Mouse (Mus musculus) left cerebral cortex, postnatal 14 days (tissue): ENCODE measurements around the gene Prss53. TPM values are rescaled to one million over a fixed set of nuclear protein-coding genes. Genes with fewer than 3 reads are reported as not detected.
"Not testable (repeated sequence)": the region's sequence is repeated elsewhere in the genome, so short reads cannot be mapped to it uniquely, and the experiment has no call there.

ENCODE experiments used
- DNase-seq, 2 experiments: peaks; one replicate each; pipeline ENCODE4 v3.0.0; 2021 to 2022; ENCODE audit warnings: low spot score in 2 of 2, mixed read lengths in 1 of 2
- intact Hi-C: fragments of 180-260 bp; cut with DNase I; formaldehyde crosslinking; loops from one replicate; pipeline ENCODE4 v1.15.1; 2025
- total RNA-seq, 2 experiments: library from RNA; stranded (reverse); gene quantifications; 2 replicates each; pipeline ENCODE4 v1.2.3; 2021

Gene Prss53
- total RNA-seq, 2 experiments from 2014 or later: 1.3 TPM

GRCm38 (mm10) chr7:127880431-127880830, 10.3 kb downstream of the Prss53 start:
- DNase-seq: no peak
- intact Hi-C loops: no loop called here

DNA sequence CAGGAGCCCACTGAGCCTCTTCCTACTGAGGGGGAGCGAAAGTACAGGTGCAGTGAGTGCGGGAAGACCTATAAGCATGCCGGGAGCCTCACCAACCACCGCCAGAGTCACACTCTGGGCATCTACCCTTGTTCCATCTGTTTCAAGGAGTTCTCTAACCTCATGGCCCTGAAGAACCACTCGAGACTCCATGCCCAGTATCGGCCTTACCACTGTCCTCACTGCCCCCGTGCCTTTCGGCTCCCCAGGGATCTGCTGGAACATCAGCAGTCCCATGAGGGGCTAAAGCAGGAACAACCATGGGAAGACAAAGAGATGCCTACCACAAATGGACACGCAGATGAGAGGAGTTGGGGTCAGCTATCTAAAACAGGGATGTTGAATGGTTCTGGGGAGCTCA, 11.5 kb downstream of the Prss53 start:
- no peak for DNase-seq
- intact Hi-C loops: no loop called here

DNA sequence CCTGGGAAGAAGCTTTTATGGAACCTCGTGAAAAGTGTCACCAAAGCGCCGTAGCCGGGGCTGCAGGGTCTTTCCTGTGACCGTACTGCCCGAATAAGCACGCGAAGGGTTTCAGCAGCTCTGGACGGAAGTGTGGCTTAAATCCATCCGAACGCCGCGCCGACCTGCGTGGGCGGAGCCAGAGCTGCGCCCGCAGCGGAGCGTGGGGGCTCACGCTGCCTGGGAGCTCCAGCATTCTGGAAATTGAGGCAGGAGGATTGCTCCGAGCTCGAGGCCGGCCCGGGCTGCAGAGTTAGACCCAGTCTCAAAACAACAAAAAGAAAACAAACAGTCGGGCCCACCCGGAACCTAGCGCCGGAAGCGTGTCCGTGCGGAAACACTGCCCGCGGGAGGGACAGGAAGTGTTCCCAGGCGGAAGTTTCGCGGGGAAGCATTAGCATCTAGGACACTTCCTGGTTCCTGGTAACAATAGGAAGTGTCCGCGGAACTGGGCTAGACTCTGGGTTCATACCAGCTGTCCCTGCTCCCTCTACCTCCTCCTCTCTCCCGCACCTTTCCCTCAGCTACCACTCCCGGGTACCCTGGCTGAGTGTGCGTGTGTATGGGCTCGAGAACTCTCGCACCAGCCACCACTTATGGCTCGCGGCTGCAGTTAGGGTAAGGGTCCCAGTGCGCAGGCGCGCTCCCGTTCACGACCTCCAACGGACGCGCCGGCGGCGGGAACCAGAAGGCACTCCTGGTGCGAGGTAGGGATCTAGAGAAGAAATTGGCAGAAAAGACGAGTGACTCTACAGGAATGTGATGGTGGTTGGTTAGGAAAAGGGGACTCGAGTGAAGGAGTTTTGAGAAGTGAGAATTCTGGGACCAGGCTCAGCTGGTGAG, 14.1 kb downstream of the Prss53 start, which contains the start of gene Zfp668:
TSS of gene Zfp668 (minus strand) at position 362 of the 882 bp plus-strand sequence.
- intact Hi-C loops: no loop called here
- DNase-seq: peak; percentile 93

DNA sequence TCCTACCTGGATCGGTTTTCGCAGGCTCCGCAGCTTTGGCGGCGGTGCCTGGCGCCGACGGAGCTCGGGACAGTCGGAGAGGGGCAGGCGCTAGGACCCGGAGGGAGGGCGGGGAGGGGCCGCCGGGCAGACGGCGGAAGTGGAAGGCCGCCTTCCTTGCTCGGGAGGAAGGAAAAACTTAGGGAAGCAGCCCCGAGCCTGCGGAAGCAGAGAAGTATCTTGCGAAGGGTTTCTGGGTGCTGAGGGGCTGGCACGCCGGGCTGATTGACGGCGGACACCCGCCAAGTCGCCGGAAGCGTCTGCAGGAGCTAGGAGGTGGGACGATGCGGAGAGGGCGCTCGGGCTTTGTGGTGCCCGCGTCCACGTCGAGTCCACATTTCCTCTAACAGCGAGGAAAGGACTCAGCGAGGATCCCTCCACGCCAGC, 14.7 kb downstream of the Prss53 start, which contains the start of gene Zfp646:
TSS of gene Zfp646 (plus strand) at position 181 of the 426 bp plus-strand sequence.
- intact Hi-C loops: no loop called here

DNA sequence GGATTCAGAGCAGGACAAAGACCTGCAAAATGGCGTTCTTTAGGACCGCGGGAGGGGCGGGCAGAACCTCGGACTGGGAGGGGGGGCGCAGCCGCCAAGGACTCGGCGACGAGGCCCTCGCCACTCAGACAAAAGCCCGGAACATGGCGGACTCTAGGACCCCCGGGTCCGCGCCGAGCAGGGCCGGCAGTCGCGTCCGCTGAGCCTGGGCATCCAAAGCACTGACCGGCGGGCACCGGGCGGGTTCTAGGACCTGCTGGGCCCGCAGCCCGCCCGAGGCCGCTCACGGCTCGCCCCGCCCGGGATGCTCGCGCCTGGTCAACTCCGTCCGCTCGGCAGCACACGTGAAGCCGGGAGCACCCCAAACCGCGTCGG, 15.2 kb downstream of the Prss53 start:
- intact Hi-C loops: no loop called here
- DNase-seq: peak; percentile 93 to 94

More for the DNA sequence above, 14.7 kb downstream of the Prss53 start, which contains the start of gene Zfp646:
- DNase-seq: peak; percentile 48 to 71

DNA sequence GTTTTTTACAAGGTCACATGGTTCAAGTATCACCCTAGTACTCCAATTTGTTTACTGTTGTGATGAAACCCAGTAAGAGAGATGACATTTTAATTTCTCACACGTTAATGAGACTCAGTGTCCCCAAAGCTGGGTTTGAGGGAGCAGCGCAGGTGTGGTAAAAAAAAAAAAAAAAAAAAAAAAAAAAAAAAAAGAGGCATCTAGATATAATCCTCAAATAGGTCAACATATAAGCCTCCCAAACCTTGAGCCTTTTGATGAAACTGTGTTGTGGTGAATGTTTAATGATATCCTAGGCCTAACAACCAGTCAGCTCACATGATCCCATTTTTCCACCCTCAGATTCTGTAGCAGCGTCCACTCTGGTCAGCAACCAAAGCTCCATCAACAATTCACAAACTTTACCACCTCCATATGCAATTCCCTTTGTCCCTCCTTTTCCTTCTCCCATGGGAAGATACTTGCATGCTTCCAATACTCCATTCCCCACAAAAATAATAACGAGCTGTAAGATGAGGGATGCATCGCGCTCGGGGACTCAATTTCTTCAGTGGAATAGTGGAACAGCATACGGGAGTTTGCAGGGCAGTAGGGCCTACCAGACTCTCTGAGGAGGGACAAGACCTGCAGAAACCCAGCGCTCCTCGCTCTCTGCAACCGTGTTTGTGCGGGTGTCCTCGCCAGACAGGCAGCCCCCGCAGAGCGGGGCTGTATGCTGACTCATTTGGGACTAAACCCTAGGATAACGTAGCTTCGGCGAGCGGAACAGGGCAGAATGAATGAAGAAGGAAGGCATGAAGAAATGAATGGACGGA, 15.8 kb downstream of the Prss53 start:
- intact Hi-C loops: no loop called here
- DNase-seq: no peak

GRCm38 (mm10) chr7:127870136-127870821, 20.5 kb downstream of the Prss53 start:
- intact Hi-C loops: no loop called here
- DNase-seq: no peak

DNA sequence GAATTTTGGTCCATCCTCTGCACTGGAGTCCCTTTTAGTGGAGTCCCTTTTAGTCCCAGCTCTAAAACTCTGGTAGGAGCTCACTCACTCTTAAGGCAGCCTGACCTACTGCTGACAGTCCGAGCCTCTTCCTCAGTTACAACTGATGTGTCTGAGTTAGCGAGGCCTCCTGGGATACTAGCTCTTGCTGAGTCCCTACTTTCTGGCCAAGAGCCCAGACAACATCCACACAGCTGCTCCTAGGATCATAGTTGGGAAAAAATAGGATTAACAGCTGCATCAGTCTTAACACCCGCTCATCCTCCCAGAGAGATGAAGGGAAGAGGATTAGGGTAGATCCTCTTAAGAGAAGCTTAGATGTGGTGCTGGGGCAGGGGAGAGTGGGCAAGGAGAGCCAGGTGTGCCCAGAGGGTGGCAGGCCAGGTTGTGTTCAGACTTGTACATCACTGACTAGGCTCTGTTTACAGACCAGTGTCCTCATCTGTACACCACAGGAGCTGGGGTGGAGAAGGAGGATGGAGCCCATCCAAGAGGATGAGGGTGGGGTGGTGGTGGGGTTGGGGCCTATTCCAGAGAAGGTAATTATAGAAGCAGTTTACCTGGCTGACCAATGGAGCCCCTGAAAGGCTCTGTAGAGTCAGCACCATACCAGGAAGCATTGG, 21.5 kb downstream of the Prss53 start:
- intact Hi-C loops: no loop called here
- peak; percentile 30 to 64 for DNase-seq

GRCm38 (mm10) chr7:127867641-127868040, 23.1 kb downstream of the Prss53 start:
- intact Hi-C loops: no loop called here

GRCm38 (mm10) chr7:127866434-127866833, 24.3 kb downstream of the Prss53 start:
- intact Hi-C loops: no loop called here
- no peak for DNase-seq

More at GRCm38 (mm10) chr7:127867641-127868040, 23.1 kb downstream of the Prss53 start:
- no peak for DNase-seq

DNA sequence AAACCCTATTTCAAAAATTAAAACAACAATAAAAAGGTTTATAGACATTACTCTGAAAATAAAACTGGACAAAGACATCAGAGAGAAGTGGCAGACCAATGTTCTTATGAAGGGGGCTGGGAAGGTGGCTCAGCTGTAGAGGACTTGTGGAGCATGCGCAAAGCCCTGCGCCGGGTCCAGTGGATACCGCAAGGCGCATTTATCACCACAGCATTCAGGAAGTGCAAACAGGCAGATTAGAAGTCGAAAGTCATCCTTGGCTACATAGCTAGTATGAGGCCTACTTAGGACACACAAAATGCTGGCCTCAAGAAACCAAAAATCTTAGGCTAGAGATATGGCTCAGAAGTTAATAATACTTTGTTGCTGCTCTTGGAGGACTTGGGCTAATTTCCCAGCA, 32.5 kb downstream of the Prss53 start:
- intact Hi-C loops: no loop called here

GRCm38 (mm10) chr7:127850906-127851305, 39.9 kb downstream of the Prss53 start:
- intact Hi-C loops: no loop called here
- no peak for DNase-seq

More for the DNA sequence above, 32.5 kb downstream of the Prss53 start:
- no peak for DNase-seq

DNA sequence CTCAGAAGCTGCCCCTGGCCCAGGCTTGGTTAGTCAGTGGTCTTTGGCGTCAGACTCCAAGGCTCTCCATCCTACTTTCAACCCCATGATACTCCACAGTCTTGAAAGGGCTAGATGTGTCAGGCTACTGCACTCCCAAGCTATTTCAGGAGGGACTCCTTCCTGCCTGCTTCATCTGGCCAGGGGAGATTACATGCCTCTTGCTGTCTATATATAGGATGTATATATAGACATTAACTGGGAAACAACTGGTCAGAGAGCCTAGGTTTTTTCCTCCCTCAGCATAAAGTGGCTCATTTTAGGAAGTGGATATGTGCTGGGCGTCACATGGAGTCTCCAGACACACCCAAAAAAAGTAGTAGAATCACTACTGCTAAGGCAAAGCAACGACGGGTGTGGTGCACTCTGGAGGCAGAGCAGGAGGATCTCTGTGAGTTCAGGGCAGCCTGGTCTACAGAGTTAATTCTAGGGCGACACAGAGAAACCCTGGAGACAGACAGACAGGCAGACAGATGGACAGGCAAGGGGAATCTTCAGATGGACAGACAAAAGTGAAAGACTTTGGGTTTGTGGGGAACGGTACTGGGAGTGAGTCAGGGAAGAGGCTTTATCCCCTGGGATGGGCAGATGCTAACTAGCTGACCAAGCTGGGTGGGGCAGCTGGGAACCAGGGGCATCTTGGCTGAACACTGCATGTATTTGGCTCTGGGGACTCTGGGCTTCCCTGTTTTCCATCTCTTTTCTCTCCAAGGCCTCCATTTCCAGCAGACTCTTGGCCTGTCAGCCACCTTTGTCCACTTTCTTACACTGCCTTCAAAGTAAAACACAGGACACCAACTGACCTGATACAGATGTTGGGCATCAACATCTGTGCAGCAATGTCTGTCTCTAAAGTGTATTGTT, 40.5 kb downstream of the Prss53 start:
- no peak for DNase-seq
- intact Hi-C loops: no loop called here

DNA sequence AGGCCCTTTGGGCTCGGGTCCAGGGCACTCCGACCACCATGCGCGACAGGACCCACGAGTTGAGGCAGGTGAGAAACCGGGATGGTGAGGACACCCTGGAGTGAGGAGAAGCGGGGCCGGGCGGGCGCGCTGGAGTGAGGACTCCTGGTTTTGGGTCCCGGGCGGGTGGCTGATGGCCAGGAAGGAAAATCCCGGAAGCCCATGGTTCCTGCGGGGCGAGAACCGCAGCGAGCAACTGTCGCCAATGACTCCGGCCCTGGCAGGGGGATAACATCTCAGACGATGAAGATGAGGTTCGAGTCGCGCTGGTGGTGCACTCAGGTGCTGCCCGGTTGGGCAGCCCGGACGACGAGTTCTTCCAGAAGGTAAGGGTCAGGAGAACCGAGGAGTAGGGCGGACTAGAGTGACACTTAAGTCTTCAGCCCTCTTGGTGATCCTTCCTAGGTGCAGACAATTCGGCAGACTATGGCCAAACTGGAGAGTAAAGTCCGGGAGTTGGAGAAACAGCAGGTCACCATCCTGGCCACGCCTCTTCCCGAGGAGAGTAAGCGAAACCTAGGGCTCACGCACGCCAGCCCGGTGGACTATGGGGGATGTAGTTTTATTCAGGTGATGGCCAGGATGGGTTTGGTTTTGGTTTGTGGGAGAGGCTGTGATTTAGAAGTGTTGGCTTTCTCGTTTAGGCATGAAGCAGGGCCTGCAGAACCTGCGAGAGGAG, 48.6 kb downstream of the Prss53 start:
- intact Hi-C loops: no loop called here
- peak; percentile 77 for DNase-seq

DNA sequence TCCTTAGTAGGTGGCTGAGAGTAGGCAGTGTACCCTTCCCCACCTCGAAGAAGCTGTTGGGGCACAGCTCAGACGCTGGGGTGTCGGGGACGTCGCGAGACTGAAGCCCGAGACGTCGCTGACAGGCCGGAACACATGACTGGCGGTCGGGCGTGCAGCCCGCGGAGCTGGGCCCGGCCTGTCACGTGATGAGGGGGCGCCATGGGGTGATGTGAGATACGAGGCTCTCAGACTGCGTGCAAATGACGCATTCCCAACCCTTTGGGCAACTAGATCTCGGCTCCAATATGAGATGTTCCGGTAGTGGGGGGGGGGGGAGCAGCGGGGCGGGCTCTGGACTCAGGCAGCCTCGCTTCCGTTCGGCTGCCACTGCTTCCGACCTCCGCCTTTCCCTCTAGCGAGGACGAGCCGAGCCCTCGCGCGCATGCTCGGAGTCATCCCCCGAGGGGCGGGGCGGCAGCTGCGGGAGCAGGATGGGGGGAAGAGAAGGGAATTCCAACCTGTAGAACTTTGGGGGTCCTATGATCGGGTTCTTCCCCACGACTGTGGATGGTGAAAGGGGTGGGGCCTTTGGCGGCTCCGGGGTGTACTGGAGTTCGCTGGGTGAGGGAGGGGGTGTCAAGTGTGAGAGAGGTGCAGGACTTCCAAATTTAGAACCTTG, 49.3 kb downstream of the Prss53 start:
- DNase-seq: peak; percentile 94 to 99
- intact Hi-C loops: no loop called here

- peak; percentile 74 to 83 for DNase-seq
- intact Hi-C loops: no loop called here
Measured at GRCm38 (mm10) chr7:127840886-127841285, 49.9 kb downstream of the Prss53 start.

- DNase-seq, intact Hi-C loops: not testable (repeated sequence)
Measured at GRCm38 (mm10) chr7:127840031-127840430, 50.7 kb downstream of the Prss53 start.
